17 mouse cellular contexts compared by ENCODE assay signal in the genomic region with DNA sequence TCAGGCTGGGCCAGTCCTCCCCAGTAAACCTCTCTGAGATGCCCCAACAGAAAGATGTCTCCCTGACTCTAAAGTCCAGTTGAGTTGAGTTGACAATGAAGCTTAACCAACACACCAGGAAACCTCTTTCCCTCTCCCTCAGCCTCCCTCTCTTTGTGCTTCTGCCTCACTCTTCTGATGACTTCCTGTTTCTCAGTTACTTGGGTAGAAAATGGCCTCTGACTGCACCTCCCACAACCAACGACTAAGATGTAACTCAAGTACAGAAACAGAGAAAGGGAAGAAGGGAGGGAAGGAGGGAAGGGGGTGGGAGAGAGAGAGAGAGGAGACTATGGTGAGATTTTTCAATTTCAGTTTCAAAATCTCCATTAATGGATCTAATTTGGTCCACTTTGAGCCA.
"Had no signal": no experiment of that assay in that cellular context is flagged by ENCODE, and none has a peak within 500 bp of the region (broad histone marks: within the 10 kb centered on the region; RNA-seq: fewer than 3 reads in every experiment).

No protein-coding gene starts in this region.

- H3K4me3 ChIP-seq: left cerebral cortex, adult 2 months; midbrain, embryonic 10.5 days; midbrain, embryonic 13.5 days; myocyte had no signal

- H3K4me2 ChIP-seq: lung, embryonic 14.5 days; midbrain, embryonic 13.5 days had no signal

- H3K9me3 ChIP-seq: megakaryocyte, embryonic 14.5 days; midbrain, embryonic 10.5 days; midbrain, embryonic 13.5 days had no signal

- H3K4me1 ChIP-seq: midbrain, embryonic 10.5 days had no signal

- ATAC-seq: intestine, postnatal 0 days; liver, postnatal 0 days; lung, postnatal 0 days; midbrain, embryonic 13.5 days; midbrain, embryonic 16.5 days had no signal

- H3K36me3 ChIP-seq: midbrain, embryonic 10.5 days; midbrain, embryonic 13.5 days had no signal

- H3K27ac ChIP-seq: left cerebral cortex, adult 2 months; liver, embryonic 14.5 days; macrophage; midbrain, embryonic 10.5 days; midbrain, embryonic 13.5 days had no signal

- DNase-seq: kidney, adult 2 months; kidney, postnatal 10 days; kidney, postnatal 36 days; layer of hippocampus, postnatal 36 days; liver, postnatal 0 days; lung, embryonic 14.5 days; thymus, postnatal 25 days had no signal

- H3K9ac ChIP-seq: liver, embryonic 14.5 days; liver, postnatal 0 days; lung, embryonic 14.5 days; midbrain, embryonic 13.5 days had no signal

- H3K27me3 ChIP-seq: megakaryocyte, embryonic 14.5 days; midbrain, embryonic 13.5 days had no signal
